Mouse (Mus musculus): ENCODE data around the gene Hmgn2.

DNA sequence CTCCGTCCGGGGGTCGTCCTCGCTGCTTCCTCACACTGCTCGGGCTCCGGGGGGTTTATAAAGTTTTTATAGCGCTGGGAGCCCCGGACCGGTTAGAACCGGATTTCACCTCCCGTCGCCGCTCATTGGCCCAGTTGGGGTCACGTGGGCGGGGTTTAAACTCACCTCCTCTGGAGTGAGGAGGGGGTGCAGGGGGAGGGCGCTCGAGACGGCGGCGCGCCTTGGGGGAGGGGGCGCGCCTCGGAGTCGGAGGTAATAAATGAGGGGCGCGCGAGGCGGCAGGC lies 642 bp downstream of the Hmgn2 start:
- no peak for TF ChIP-seq EP300 (IDR thresholded peaks at IDR 0.05; ENCODE audit: low read depth in 1 of 2, low read length in 2 of 2)
- no peak for TF ChIP-seq JUND (IDR thresholded peaks at IDR 0.05; ENCODE audit: low read depth, low read length)
- no peak for TF ChIP-seq ZMIZ1 (IDR thresholded peaks at IDR 0.05; ENCODE audit: low read depth, low read length)
